Mouse (Mus musculus): ENCODE measurements at regions not wholly inside any gene's neighbourhood (a gene's known extent, or its start where the extent isn't known, plus 50 kb on each side); places are given as distances from the start of the nearest gene placed in this dataset.

GRCm38 (mm10) chr12:21503250-21503649 is 85.8 kb upstream of the Ywhaq start:
- TF ChIP-seq GATA1 (IDR thresholded peaks at IDR 0.05; ENCODE audit: borderline replicate concordance, low read length) (no peak), FLI1 (IDR thresholded peaks at IDR 0.05; ENCODE audit: low read length) (no peak)

Measured in megakaryocyte, embryonic 14.5 days (primary cell).